Mouse (Mus musculus) spleen, adult 2 months (tissue): Measurements from ENCODE around the gene Camta1.

Experiments used
- CTCF ChIP-seq: fragments of 200-500 bp; IDR thresholded peaks from 2 replicates; pipeline ENCODE4 v1.5.1; 2011; ENCODE audit warnings: mild to moderate bottlenecking, inconsistent platforms; ENCODE audit not compliant: insufficient read depth, insufficient read length, insufficient replicate concordance; ENCODE audit errors: extremely low read depth
- POLR2A ChIP-seq: fragments of 200-500 bp; IDR thresholded peaks from 2 replicates; pipeline ENCODE4 v1.6.1; 2011; ENCODE audit warnings: low read depth, low read length, inconsistent platforms

DNA sequence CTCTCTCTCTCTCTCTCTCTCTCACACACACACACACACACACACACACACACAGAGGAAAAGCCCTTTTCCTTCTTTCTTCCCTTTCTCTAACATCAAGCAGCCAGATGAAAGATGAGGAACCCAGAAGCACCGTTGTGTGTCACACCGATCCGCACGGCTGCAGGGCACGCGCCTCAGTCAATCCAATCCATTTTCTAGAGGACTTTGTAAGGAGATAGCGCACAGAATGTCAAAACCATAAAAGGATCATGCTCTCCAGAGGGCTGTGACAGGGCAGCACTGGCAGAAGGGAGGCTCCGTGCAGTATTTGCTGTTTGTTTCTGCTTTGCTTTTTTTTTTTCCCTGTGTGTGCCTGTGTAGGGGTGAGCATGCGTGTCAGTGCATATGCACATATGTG is 258.1 kb downstream of the Camta1 start:
- TF ChIP-seq POLR2A (no peak), CTCF (no peak)
